Mouse (Mus musculus) MEL (cell line): Measurements from ENCODE around the gene Ikzf1. TPM values are rescaled to one million over a fixed set of nuclear protein-coding genes. Genes with fewer than 3 reads are reported as not detected.

ENCODE experiments used
- DNase-seq: peaks from one replicate; pipeline ENCODE4 v3.0.0; 2011; ENCODE audit warnings: low read depth, low spot score
- H3K27ac ChIP-seq: 2 replicates; pipeline ENCODE4 v1.5.1; 2012; ENCODE audit warnings: low read depth, mild to moderate bottlenecking, control low read depth, low read length, moderate library complexity; ENCODE audit not compliant: control insufficient read depth
- H3K27me3 ChIP-seq, 2 experiments: fragments of 150-350 bp in 1 of 2; sonication (generic) in 1 of 2; 2 replicates each; pipeline ENCODE4 v1.6.1; 2012; ENCODE audit warnings: low read length in 2 of 2, mild to moderate bottlenecking in 2 of 2, improper control_type of control experiment in 1 of 2, moderate library complexity in 1 of 2; ENCODE audit not compliant: insufficient read depth in 2 of 2, control insufficient read depth in 1 of 2
- H3K36me3 ChIP-seq, 2 experiments: 2 replicates each; pipeline ENCODE4 v1.6.1; 2012 to 2014; ENCODE audit warnings: low read length in 2 of 2, improper control_type of control experiment in 1 of 2, inconsistent platforms in 1 of 2, mild to moderate bottlenecking in 1 of 2; ENCODE audit not compliant: insufficient read depth in 2 of 2, control insufficient read depth in 1 of 2
- H3K4me1 ChIP-seq, 2 experiments: fragments of 150-350 bp in 1 of 2; sonication (generic) in 1 of 2; 2 replicates each; pipeline ENCODE4 v1.6.1; 2012; ENCODE audit warnings: low read length in 2 of 2, improper control_type of control experiment in 1 of 2, mild to moderate bottlenecking in 1 of 2; ENCODE audit not compliant: insufficient read depth in 2 of 2, control insufficient read depth in 1 of 2
- H3K4me3 ChIP-seq, 2 experiments: fragments of 150-350 bp in 1 of 2; sonication (generic) in 1 of 2; 2 replicates each; pipeline ENCODE4 v1.5.1; 2012; ENCODE audit warnings: low read depth in 2 of 2, low read length in 2 of 2, mild to moderate bottlenecking in 2 of 2, moderate library complexity in 2 of 2, control low read depth in 1 of 2, improper control_type of control experiment in 1 of 2; ENCODE audit not compliant: control insufficient read depth in 1 of 2, insufficient read depth in 1 of 2
- H3K79me2 ChIP-seq: 2 replicates; pipeline ENCODE4 v1.6.1; 2012; ENCODE audit warnings: mild to moderate bottlenecking, low read length, moderate library complexity; ENCODE audit not compliant: control insufficient read depth, poor library complexity, insufficient read depth
- H3K9ac ChIP-seq: 2 replicates; pipeline ENCODE4 v1.6.1; 2012; ENCODE audit warnings: low read depth, mild to moderate bottlenecking, control low read depth, low read length, moderate library complexity; ENCODE audit not compliant: control insufficient read depth, poor library complexity, severe bottlenecking
- H3K9me3 ChIP-seq: fragments of 150-350 bp; sonication (generic); replicated peaks from 2 replicates; pipeline ENCODE4 v1.6.1; 2012; ENCODE audit warnings: mild to moderate bottlenecking, low read length, improper control_type of control experiment, moderate library complexity; ENCODE audit not compliant: insufficient read depth
- BHLHE40 ChIP-seq: IDR thresholded peaks from 2 replicates; pipeline ENCODE4 v1.6.1; 2012; ENCODE audit warnings: low read depth, mild to moderate bottlenecking, inconsistent platforms, low read length, improper control_type of control experiment, borderline replicate concordance
- EP300 ChIP-seq, 2 experiments: IDR thresholded peaks; 2 replicates each; pipeline ENCODE4 v1.6.1; 2011; ENCODE audit warnings: improper control_type of control experiment in 2 of 2, low read length in 2 of 2, low read depth in 1 of 2, mild to moderate bottlenecking in 1 of 2
- ETS1 ChIP-seq: IDR thresholded peaks from 2 replicates; pipeline ENCODE4 v1.6.1; 2012; ENCODE audit warnings: low read depth, mild to moderate bottlenecking, inconsistent platforms, low read length, improper control_type of control experiment, moderate library complexity
- JUND ChIP-seq: IDR thresholded peaks from 2 replicates; pipeline ENCODE4 v1.6.1; 2011; ENCODE audit warnings: low read depth, mild to moderate bottlenecking, improper control_type of control experiment, low read length
- MAFK ChIP-seq: IDR thresholded peaks from 2 replicates; pipeline ENCODE4 v1.6.1; 2011; ENCODE audit warnings: low read depth, mild to moderate bottlenecking, low read length, improper control_type of control experiment, borderline replicate concordance
- MEF2A ChIP-seq: IDR thresholded peaks from 2 replicates; pipeline ENCODE4 v1.6.1; 2014; ENCODE audit warnings: low read depth, mild to moderate bottlenecking, inconsistent platforms, low read length, improper control_type of control experiment; ENCODE audit not compliant: poor library complexity, insufficient replicate concordance, severe bottlenecking; ENCODE audit errors: extremely low read depth
- NELFE ChIP-seq: IDR thresholded peaks from 2 replicates; pipeline ENCODE4 v1.6.1; 2011; ENCODE audit warnings: low read depth, low read length, improper control_type of control experiment
- NRF1 ChIP-seq: IDR thresholded peaks from 2 replicates; pipeline ENCODE4 v1.6.1; 2014; ENCODE audit warnings: low read depth, mild to moderate bottlenecking, inconsistent platforms, low read length, improper control_type of control experiment, moderate library complexity; ENCODE audit not compliant: poor library complexity, insufficient read depth, severe bottlenecking
- TBP ChIP-seq: IDR thresholded peaks from 2 replicates; pipeline ENCODE4 v1.8.0; 2011; ENCODE audit warnings: low read depth, low read length, improper control_type of control experiment
- TCF12 ChIP-seq: IDR thresholded peaks from 2 replicates; pipeline ENCODE4 v1.6.1; 2014; ENCODE audit warnings: low read depth, mild to moderate bottlenecking, inconsistent platforms, low read length, improper control_type of control experiment, moderate library complexity
- USF1 ChIP-seq: IDR thresholded peaks from 2 replicates; pipeline ENCODE4 v1.6.1; 2014; ENCODE audit warnings: low read depth, mild to moderate bottlenecking, inconsistent platforms, low read length, improper control_type of control experiment, moderate library complexity
- USF2 ChIP-seq, 2 experiments: IDR thresholded peaks; 2 replicates each; pipeline ENCODE4 v1.6.1; 2011 to 2012; ENCODE audit warnings: improper control_type of control experiment in 2 of 2, low read length in 2 of 2, borderline replicate concordance in 1 of 2, inconsistent platforms in 1 of 2, low read depth in 1 of 2, mild to moderate bottlenecking in 1 of 2; ENCODE audit not compliant: insufficient read depth in 1 of 2
- ZMIZ1 ChIP-seq: IDR thresholded peaks from 2 replicates; pipeline ENCODE4 v1.6.1; 2012; ENCODE audit warnings: low read depth, mild to moderate bottlenecking, inconsistent platforms, low read length, improper control_type of control experiment, moderate library complexity
- polyA plus RNA-seq, 2 experiments: library from polyadenylated mRNA; stranded (reverse) in 1 of 2; unstranded in 1 of 2; fragments of >175 nt in 1 of 2; fragments of >200 nt in 1 of 2; gene quantifications; 2 replicates each; pipeline versions ENCODE4 v1.2.1 to v1.2.4; 2012; ENCODE audit warnings: low replicate concordance in 2 of 2, low read depth in 1 of 2; ENCODE audit not compliant: insufficient read length in 2 of 2, insufficient read depth in 1 of 2, missing spikeins in 1 of 2
- total RNA-seq: library from RNA; depleted of rRNA; stranded (reverse); fragments of 300-350 nt; gene quantifications from 2 replicates; pipeline ENCODE4 v1.2.3, GENCODE M21; 2012

Gene Ikzf1
- total and polyA plus RNA-seq, 3 experiments = 28.0 to 128 (median 90.6) TPM

- Histone ChIP-seq H3K9me3 (no peaks in the 10 kb centered on the region), H3K4me3 (no peak overlapping the region), H3K36me3 (no peaks in the 10 kb centered on the region), H3K27ac (no peak overlapping the region), H3K27me3 (no peaks in the 10 kb centered on the region), H3K4me1 (no peaks in the 10 kb centered on the region), H3K79me2 (no peaks in the 10 kb centered on the region), H3K9ac (no peak overlapping the region)
- TF ChIP-seq ETS1 (no peak), JUND (no peak), NELFE (no peak), USF1 (no peak), MEF2A (no peak), BHLHE40 (no peak)
- DNase-seq = no peak
Observed at GRCm38 (mm10) chr11:11777796-11778195, 93.0 kb downstream of the Ikzf1 start.

GRCm38 (mm10) chr11:11778345-11778744, 93.5 kb downstream of the Ikzf1 start:
- DNase-seq = no peak
- H3K9ac ChIP-seq = no peak overlapping the region
- TF ChIP-seq USF2 (IDR thresholded peaks at IDR 0.05; ENCODE audit: borderline replicate concordance in 1 of 2, insufficient read depth in 1 of 2, low read depth in 1 of 2, low read length in 2 of 2) (no peak), TCF12 (no peak), BHLHE40 (no peak)
- no peak overlapping the region for H3K27ac ChIP-seq
- H3K36me3 ChIP-seq = no peaks in the 10 kb centered on the region
- H3K27me3 ChIP-seq = no peaks in the 10 kb centered on the region
- H3K79me2 ChIP-seq = no peaks in the 10 kb centered on the region
- H3K9me3 ChIP-seq = no peaks in the 10 kb centered on the region
- no peak overlapping the region for H3K4me3 ChIP-seq
- H3K4me1 ChIP-seq = no peaks in the 10 kb centered on the region

- H3K4me1 ChIP-seq = no peaks in the 10 kb centered on the region
Observed at GRCm38 (mm10) chr11:11781728-11782127, 96.9 kb downstream of the Ikzf1 start.

More at GRCm38 (mm10) chr11:11781728-11782127, 96.9 kb downstream of the Ikzf1 start:
- no peak overlapping the region for H3K9ac ChIP-seq
- no peak for DNase-seq
- no peak overlapping the region for H3K27ac ChIP-seq
- H3K4me3 ChIP-seq = no peak overlapping the region
- no peaks in the 10 kb centered on the region for H3K27me3 ChIP-seq
- H3K9me3 ChIP-seq = no peaks in the 10 kb centered on the region
- TF ChIP-seq JUND (no peak), USF1 (no peak), NRF1 (no peak), EP300 (IDR thresholded peaks at IDR 0.05; ENCODE audit: low read depth in 1 of 2, low read length in 2 of 2) (no peak), ZMIZ1 (no peak), TBP (no peak), MAFK (no peak)
- TF ChIP-seq, all 39 proteins: peak for 0
- no peaks in the 10 kb centered on the region for H3K79me2 ChIP-seq
- H3K36me3 ChIP-seq = no peaks in the 10 kb centered on the region
